Mouse (Mus musculus): ENCODE results near the gene Lnx1. TPM values are rescaled to one million over a fixed set of nuclear protein-coding genes. Genes with fewer than 3 reads are reported as not detected.

Gene Lnx1
- total RNA-seq, 2 experiments from 2014 or later = 2.7 to 4.4 TPM

DNA sequence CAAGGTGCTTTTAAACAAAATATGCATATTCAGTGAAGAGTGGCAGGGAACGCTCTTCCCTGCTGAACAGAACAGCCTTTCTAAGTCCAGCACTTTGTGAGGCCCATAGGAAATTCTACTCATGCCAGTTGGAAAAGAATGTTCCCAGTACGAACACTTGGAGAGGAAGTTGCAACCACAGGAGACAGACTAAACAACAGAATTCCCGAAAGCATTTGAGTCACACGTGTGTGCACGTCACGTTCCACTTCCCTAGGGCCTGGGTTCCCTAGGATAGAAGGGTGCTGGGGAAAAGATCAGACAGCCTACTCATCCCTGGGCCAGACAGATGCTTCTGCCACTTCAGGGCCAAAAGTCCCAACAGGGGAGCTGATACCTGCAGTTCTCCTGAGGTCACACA is 48.2 kb downstream of the Lnx1 start:
- DNase-seq (ENCODE audit: low spot score) = peak; percentile 22

DNA sequence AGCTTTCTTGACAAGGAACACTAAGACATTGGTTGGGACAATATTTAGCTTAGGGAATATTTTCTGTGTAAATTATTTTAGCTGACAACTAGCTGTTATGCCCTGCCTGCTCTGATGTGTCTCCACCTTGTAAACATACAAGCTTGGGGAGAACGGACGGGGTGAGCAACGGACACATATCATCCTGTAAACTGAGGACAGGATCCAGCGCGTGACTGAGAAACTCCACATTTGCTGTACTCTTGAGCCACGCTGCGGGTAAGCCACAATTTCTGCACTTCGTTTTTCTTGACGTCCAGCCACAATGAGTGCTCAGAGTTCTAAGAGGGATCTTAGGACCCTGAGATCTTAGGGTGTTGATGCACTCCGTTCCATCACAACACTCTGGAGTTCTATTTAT is 48.9 kb downstream of the Lnx1 start:
- no peak for DNase-seq (ENCODE audit: low spot score)

DNA sequence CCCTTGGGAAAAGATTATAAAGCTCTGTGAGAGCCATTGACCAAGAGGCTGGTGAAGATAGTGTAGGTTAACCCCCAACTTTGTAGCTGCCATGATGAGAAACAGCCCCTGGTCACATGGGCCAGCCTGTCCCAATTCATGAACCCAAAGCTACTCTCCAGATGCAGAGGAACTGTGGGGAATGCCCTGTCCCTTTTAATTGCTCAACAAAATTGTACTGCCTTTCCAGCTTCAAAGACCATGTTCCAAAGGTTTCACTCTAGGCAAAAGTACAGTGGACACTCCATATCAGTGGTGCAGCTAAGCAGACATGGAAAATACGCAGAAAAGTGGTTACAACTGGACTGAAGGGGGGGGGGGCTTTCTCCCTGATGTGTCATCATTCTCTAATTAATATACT is 53.6 kb downstream of the Lnx1 start:
- no peak for DNase-seq (ENCODE audit: low spot score)

DNA sequence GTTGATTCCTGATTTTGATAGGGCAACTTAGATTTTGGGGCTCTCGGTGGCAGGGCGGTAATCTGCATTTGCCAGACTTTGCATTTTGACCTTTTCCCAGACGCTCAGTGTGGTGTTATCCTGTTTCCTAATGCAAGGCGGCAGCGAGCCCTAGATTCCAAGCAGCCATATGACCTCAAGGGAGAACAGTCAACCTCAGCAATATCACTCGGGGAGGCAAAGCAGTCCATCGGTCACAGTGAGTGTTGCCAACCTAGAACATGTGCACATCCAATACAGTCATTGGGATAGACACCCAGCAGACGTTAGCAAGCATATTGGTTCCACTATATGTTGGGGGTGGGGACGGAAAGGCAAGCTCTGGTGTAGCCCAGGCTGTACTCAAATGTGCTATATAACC is 54.5 kb downstream of the Lnx1 start:
- DNase-seq (ENCODE audit: low spot score) = no peak

DNA sequence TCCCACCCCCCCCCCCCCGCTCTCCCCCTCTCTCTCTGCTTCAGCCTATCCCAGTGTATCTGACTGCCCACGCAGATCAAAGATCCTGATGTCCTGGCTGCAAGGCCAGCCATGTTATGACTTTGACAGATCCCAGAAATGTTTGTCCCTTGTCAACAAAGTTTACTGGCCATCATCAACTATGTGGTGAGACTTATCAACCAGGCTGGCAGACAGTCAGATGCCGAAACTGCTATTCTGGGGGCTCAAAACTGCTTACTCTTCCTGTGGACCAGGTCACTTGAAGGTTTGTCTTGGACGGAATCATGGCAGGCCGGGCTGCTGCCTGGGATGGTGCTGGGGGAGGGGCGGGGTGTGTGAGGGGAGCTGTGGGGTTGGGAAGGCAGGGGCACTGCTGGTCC is 55.1 kb downstream of the Lnx1 start:
- no peak for DNase-seq (ENCODE audit: low spot score)

DNA sequence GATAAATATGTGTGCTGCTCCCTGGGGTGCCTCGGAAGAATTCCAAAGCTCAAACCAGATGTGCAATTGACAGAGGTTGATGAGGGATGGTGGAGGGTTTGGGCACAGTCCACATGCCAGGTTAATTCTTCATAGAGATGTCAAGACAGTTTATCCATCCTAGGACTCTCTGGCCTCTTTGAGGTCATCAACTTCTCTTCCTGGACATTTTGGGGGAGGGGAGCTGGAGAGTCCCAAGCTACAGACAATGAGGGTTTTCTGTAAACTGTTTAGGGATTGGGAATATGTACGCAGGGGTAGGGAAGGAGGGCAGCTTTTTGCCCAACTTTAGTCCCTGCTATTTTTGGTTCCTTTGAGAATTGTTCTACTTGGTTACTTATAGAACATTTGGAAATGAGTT is 60.4 kb downstream of the Lnx1 start:
- no peak for DNase-seq (ENCODE audit: low spot score)

DNA sequence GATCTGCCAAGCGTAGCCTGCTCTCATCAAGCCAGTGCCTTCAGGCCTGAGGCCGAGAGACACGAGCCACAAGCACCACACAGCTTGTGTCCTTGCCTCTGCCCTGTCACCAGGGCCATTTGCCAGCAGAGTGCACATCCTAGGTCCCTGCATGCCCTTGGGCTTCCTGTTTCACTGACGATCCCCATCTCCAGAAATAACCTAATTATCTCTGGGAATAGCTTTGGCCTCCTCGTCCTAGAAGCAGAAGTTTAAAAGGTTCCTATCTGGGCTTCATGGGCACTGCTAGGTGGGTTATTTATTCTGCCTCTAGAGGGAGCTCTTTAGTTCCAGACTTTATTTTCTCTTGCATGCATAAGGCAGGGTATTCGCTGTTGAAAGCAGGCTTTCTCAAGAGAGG is 61.7 kb downstream of the Lnx1 start:
- peak; percentile 67 for DNase-seq (ENCODE audit: low spot score)

DNA sequence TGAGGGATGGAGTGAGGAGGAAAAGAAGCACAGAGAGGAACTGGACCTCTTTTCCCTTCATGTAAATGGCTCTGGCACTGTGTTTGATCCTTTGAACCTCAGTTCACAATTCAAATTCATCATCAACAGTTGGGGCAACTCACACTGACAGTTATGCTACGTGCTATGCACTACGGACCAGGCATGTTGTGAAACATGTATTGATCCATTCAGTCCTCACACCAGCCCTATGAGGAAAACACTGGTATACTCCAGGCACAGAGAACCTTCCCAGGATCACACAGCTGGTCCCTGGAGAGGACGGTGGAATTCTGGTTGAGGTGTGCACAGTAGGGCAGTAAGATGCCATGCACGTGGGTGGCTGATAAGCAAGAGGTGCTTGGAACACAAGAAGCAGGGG is 62.2 kb downstream of the Lnx1 start:
- DNase-seq (ENCODE audit: low spot score) = no peak

DNA sequence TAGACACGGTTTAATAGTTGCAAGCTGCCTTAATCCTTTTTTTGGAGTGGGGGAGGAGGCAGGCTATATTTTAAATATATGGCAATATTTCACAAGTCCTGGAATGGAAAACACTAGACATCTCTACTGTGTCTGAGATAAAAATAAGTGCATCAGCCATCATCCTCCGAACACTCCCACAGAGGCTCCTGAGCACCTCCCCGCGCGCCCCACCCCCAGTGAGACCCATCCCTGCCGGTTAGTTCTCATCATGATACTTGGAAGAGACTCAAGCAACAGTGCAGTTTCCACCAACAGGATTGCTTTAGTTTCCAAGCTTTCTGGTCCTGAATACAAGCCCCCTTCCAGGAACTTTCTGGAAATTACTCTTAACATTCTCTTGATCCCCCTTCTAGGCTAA is 63.2 kb downstream of the Lnx1 start:
- DNase-seq (ENCODE audit: low spot score) = no peak

DNA sequence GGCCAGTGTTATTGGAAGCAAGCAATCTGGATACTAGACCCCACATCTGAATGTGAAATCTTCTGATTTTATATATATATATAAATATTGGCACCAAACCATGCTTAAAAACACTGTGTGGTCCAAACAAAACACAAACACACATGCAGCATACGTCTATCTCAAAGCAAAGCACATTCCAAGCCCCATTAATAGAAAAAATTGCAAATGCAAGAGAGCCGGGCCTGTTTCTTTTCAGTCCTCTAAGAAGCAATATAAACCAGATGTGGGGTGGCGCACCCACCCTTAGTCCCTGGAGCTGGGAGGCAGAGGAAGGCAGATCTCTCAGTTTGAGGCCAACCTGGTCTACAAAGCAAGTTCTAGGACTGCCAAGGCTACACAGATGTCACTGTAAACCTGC is 68.3 kb downstream of the Lnx1 start:
- no peak for DNase-seq (ENCODE audit: low spot score)

DNA sequence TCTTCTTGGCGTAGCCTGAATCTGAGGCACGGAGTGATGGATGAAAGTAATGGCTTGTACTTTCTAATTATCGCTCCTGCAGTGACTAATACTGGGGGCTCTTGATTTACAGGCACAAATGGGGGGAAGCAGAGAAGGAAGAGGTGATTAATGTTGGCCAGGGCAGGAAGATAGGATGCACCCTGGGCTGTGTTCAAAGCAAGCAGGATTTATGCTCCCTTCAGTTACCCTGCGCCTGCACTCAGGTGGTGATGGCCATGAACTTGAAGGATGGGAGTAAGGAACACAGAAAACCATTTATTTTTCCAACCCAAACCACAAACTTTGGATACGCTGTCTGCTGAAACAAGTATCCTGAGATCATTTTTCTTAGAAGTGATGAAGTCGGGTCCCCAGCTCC is 69.3 kb downstream of the Lnx1 start:
- DNase-seq (ENCODE audit: low spot score) = no peak

DNA sequence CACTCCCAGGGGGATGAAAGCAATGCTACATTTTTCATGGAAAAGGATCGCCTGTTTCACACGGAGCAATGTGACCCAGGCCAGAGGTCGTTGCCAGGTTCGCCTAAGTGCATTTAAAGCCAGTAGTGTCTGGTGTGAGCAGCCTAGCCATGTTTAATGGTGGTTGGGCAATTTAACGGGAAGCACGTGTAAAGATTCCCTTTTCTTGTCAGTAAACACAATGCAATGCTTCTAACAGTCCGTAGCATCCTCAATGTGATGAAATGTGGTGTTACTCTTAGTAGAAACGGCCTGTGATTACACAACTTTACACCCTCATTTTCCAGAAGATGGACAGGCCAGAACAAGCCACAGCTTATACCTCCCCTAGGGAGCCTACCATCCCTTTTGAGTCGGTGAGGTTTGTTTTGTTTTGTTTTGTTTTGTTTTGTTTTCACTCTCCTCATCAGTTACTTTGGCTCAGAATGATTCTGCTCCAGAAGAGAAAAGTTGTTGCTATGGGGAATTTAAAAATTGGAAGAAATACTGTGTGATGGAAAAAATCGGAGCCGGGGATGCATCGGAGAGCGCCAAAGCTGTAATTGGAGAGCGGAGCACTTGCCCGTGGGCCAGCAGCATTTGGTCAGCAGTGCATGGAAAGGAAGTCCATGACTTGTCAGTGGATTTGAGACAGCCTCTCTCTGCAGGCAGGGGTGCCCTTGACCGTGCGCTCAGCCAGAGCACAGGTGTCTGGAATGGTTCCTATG is 70.2 kb downstream of the Lnx1 start:
- peak; percentile 59 for DNase-seq (ENCODE audit: low spot score)

DNA sequence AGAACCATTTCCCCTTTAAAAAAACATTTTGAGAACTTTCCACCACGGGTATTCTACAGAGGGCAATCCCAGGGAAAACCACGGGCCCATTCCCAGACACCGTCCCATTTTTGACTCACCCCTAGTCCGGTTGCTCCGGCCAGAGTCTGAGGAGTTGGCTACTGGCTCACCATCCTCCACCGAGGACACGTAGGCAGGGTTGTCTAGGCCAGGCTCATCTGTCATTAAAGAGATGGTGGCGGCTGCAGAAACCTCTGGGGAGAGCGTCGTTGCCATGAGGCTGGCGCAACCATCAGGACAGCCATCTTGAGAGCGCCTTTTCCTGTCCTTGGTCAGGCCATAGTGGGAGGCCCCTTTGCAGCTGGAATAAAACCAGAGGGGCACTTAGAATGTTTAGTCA is 74.7 kb downstream of the Lnx1 start:
- no peak for DNase-seq (ENCODE audit: low spot score)

DNA sequence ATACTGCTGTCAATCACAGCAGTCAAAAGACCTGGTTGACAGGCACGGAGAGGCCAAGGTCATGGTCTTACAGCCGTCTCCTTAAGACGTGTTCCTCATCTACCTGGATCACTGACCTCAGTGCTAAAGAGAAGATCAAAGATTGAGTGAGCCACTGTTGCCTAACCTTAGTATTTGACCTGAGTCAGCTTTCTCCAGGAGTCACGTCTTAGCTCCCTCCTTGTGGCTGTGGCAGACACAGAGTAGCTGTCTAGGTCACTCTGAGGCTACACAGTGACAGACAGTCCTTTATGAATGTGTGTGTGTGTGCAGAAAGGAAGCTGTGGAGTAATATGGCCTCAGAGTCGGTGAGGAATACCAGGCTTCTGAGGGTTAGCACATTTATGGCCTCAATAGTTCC is 78.3 kb downstream of the Lnx1 start:
- DNase-seq (ENCODE audit: low spot score) = no peak

DNA sequence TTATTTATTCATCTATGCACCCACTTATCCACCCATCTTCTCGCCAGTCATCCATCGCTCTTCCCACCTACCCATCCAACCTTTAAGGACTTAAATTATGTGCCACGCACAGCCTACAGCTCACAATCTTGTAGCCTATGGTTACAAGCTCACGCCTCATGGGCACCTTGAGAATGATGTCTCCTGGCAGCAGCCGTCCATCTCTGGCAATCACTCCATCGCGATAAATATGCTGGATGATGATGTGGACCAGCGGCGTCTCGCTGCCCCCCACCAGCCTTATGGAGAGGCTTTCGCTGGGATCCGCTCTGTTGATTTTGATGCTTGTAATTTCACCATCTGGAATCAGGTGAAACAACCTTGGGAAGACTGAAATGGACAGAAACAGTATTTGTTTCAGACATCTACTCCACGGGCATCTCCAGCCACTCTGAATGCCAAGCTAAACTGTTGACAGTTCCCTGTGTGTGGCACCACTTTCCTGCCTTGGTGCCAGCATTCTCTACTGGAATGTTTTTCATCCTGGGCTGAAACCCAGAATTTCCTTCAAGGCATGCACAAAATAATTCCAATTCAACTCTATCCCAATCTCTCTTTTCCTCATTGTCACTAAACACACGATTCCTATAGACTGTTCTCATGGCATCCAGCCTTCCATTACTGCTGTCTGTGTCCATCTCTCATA is 79.3 kb downstream of the Lnx1 start:
- no peak for DNase-seq (ENCODE audit: low spot score)

DNA sequence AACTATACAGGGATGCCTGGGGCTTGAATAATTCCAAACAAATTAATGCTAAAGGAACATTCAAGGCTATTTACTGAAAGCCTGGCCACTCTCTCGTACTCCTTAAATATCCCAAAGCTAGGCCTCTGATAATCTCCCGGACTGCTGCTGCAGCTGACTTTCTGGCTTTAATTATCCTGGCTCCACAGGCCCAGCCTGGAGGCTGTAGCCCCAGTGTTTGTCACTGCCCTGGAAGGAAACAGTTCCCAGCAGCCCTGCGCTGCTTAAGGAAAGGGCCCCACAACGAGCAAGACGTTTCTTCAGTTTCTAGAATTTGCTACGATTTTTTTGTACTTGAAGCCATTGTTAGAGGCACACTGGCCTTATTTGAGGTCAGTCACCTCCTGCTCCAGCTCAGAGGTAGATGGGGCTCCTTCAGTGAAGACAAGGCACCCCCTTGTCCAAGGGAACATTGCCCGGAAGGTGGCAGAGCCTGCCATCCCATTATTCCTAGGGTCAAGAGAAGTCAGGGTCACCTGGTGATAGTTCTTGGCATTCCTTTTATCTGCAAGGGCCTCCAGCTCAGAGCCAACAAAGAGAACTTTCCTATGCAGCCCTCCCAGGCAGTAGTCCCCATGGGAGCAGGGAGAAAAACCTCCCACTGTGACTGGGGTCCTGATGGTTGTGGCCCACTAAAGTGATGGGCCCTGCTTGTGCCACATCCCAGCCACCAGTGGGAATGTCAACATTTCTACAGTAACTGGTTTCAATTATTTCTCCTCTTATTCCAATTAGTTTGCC is 80.8 kb downstream of the Lnx1 start:
- no peak for DNase-seq (ENCODE audit: low spot score)

DNA sequence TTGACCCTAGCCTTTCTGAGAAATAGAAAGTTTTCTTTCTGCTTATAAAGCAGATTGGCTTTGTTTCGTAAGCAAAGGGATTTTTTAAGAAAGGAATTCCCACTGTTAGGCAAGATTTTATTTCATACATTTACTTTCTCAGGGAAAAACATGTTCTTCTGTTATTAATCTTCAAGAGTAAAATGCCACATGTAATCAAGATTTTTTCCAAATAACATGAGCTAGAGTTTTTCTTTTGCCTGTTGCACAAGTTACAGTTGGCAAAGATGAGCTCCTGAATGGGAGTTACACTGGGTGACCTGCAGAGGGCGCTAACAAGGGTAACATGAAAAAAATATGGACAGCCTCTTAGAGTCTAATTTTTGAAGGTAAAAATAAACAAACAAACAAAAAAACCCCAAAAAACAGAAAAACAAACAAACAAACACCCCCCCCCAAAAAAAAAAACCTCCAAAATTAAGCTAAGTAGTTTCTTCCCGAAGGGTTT is 84.1 kb downstream of the Lnx1 start:
- peak; percentile 61 for DNase-seq (ENCODE audit: low spot score)

DNA sequence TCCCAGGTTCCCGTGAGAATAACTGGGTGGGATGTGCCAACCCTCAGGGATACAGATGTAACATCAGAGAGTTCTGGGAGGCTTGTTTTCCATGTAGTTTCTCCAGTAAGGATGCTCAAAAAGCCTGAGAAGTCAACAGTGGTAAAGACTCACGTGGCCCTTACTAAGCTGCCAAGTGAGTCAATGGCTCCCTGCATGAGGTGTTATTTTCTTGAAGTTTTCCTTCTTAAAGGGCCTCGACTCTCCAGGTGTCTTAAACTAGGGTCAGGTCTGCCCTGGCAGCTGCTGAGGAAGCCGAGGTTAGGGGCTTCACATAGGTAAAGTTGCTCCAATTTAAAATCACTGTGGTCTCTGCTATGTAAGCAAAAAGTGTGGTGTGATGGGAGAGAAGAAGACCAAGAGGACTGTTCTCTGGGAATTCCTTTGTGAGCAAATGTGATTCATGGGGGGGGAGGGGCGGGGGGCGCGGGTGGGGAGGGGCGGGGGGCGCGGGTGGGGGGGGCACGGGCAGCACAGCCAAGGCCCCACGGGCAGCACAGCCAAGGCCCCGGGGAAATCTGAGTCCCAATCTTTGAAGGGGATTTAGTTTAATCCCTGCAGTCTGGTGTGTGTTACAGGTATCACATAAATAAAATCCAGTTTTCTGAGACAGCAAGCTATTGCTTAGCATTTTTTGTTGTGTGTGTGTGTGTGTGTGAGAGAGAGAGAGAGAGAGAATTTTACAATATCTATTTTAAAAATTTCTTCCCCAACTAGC is 84.7 kb downstream of the Lnx1 start:
- DNase-seq (ENCODE audit: low spot score) = no peak

DNA sequence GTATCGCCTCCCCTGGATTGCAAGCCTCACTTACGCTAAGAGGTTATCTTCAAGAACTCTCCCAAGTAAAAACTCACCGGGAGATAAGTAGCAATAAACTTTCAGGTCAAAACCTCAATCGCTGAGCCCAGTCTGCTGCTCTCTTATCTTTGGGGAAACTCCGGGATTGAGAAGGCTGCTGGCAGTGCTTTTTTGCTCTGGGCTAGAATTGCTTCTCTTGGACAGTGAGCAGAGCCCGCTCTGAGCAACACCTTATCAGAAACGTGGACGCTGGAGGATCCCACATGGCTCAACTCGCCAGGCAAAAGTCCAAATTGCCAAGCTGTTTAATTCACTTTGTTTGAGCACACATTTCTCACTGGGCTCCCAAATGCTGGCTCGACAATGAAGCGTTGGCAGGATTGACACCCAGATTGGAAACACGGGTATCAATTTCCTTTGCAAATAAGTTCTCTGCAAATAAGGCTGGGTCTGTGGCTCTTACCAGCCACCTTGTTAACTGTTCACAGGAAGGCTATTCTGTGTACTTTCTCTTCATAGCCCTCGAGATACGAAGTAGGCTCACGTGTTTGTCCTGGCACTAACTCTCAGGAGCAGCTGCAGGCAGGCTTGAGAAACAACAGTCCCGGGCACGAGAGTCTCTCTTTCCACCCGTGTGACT is 89.1 kb downstream of the Lnx1 start:
- peak; percentile 19 for DNase-seq (ENCODE audit: low spot score)

DNA sequence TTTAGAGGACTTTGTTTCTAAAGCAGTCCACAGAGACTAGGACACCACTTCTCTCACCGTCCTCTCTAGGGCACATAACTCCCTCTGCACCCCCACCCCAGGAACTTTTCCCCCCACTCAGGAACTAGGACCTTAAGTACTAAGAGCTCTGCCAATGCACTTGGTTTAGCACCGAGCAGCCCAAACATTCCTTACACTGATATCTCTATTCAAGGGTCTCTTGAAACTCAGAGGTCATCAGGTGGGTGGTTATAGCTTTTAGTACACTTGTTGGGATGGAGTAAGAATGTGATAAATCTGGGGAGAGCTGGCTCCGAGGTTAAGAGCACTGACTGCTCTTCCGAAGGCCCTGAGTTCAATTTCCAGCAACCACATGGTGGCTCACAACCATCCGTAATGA is 90.0 kb downstream of the Lnx1 start:
- no peak for DNase-seq (ENCODE audit: low spot score)

DNA sequence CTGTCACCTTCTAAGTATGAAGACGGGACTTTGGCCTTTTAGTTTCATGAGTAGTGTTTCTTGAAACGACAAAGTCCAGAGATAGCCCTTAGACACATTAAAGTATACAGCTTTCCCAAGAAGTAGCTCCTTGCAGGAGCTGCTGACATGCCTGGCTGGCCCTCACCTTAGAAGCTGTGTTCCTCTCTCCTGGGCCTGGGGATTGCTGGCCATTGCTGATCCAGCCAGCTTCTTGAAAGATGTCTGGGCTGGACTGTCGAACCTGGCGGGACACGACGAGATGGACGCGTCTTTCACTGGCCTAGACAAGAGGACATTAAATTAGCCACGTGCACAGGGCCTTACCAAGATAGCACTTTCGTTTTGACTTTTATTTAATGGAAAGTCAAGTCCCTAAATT is 92.2 kb downstream of the Lnx1 start:
- no peak for DNase-seq (ENCODE audit: low spot score)
